Mouse (Mus musculus) brain, embryonic 14.5 days (tissue): ENCODE results near the gene Gdf15.

Experiments used
- CTCF ChIP-seq: fragments of 200-500 bp; IDR thresholded peaks from 2 replicates; pipeline ENCODE4 v1.5.1; 2012; ENCODE audit warnings: inconsistent platforms, mild to moderate bottlenecking, moderate library complexity, borderline replicate concordance; ENCODE audit not compliant: insufficient read depth, insufficient read length; ENCODE audit errors: extremely low read depth
- POLR2A ChIP-seq: fragments of 200-500 bp; IDR thresholded peaks from 2 replicates; pipeline ENCODE4 v1.6.1; 2012; ENCODE audit warnings: mild to moderate bottlenecking, inconsistent platforms, borderline replicate concordance; ENCODE audit not compliant: poor library complexity, insufficient read depth, insufficient read length, severe bottlenecking; ENCODE audit errors: extremely low read depth

- TF ChIP-seq CTCF = no peak
- TF ChIP-seq POLR2A = no peak
Observed at GRCm38 (mm10) chr8:70609849-70610795, 22.1 kb downstream of the Gdf15 start.
